Mouse (Mus musculus): ENCODE results near the gene Gm11146. TPM values are rescaled to one million over a fixed set of nuclear protein-coding genes. Genes with fewer than 3 reads are reported as not detected.

Gm11146 gene
- total RNA-seq, 2 experiments from 2014 or later = not detected

DNA sequence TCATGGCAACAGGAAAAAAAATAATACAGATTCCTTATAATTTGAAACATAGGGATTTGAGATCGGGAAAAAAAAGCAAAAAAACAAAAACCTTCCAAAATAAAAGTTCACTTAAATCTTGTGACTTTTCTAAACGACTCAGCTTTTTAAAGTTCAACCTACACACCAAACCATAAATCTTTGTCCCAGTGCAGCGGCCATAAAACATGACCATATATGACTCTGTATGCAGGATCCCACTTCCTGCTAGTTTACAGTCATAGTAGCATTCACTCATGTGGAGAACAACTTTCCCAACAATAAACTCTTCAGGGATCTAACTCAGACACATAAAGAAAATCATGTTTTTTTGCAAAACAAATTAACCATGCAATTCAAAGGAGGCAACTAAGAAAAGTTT, 39.0 kb downstream of the Gm11146 start:
- ATAC-seq (replicated peaks; ENCODE audit: poor library complexity) = no peak

DNA sequence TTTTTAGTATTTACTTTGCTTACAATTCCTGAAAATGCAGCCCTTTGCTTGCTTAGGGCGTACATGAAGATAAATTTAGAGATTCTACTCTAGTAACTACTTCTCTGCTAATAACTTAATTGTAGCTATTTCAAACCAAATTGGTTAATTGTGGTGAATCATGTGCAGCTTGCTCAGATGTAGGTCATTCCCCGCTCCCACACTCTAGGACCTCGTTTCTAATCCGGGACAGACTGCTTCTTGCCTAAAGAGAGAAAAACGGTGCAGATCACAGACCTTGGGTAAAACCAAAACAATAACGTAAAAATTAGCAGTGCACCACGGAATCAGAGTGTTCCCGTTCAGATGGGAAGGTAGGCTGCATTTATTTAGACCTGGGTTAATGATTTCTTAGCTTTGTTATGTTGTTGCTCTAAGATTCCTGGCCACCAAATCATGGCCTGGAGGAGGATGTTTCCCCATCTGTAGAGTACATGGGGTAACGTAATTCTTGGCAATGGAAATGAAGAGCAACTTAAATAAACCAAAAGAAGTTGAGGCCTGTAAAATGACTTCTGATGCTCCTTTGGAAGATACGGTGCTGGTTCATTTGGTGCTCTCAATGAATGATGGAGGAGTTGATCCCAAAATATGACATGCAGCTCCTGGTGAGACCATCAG, 45.3 kb downstream of the Gm11146 start:
- ATAC-seq (replicated peaks; ENCODE audit: poor library complexity) = no peak

DNA sequence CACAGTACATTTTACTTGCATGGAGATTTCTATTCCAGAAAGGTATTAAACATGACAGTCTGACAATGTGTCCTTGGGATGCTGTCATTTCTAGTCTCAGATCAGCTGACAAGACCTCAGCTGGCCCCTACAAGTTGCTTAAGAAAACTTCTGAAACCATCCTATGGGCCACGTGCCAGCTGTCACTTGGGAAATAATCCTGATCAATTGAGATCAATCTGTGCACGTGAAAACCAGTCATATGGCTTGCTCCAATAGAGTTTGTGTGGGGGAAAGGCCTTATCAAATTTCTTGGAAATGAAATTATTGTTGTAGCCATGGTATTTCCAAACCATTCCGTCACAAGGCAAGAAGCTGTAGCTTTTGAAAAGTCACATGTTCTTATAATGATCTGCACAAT, 50.8 kb downstream of the Gm11146 start:
- ATAC-seq (replicated peaks; ENCODE audit: poor library complexity) = no peak

Data from megakaryocyte progenitor cell, adult 5-6 weeks (primary cell).